Mouse (Mus musculus): Measurements from ENCODE around the gene Strip2.

- TF ChIP-seq MAX (IDR thresholded peaks at IDR 0.05; ENCODE audit: low read depth) (no peak), POLR2A (IDR thresholded peaks at IDR 0.05; ENCODE audit: insufficient read length, low read depth) (no peak), E2F4 (IDR thresholded peaks at IDR 0.05; ENCODE audit: insufficient read depth) (no peak)
Measured at GRCm38 (mm10) chr6:29914136-29914535, 2.7 kb upstream of the Strip2 start.
